Mouse (Mus musculus) Patski (cell line): ENCODE results near the gene Vmn2r109. TPM values are rescaled to one million over a fixed set of nuclear protein-coding genes. Genes with fewer than 3 reads are reported as not detected.
"Not testable (repeated sequence)": the region's sequence is repeated elsewhere in the genome, so short reads cannot be mapped to it uniquely, and the experiment has no call there.

ENCODE experiments used
- ATAC-seq: fragments of 100-300 bp; one replicate; pipeline ENCODE4 v1.8.0; 2021
- CTCF ChIA-PET: fragments of 350-600 bp; sonication (Branson Sonifier 250); formaldehyde crosslinking; loops from one replicate; lab custom pipeline; 2022; ENCODE audit warnings: inconsistent platforms; lab: Charles Lee
- POLR2A ChIA-PET: fragments of 350-600 bp; sonication (Branson Sonifier 250); formaldehyde crosslinking; loops from one replicate; lab custom pipeline; 2022; ENCODE audit warnings: antibody characterized with exemption, inconsistent platforms; lab: Charles Lee
- DNase-seq: peaks from one replicate; pipeline ENCODE4 v3.0.0-alpha.2; 2011; ENCODE audit warnings: low read depth, low spot score
- H3K27me3 ChIP-seq: fragments of 371-371 bp; one replicate; pipeline ENCODE4 v1.5.1; 2021
- CTCF ChIP-seq: fragments of 100-300 bp; IDR thresholded peaks from one replicate; pipeline ENCODE4 v1.5.1; 2021
- in situ Hi-C: fragments of 300-500 bp; cut with MboI; formaldehyde crosslinking; loops from 3 replicates; pipeline ENCODE4 v1.11.1; 2018; ENCODE audit warnings: low pct_unique_long_range_greater_than_20kb, mixed read lengths
- polyA plus RNA-seq: library from polyadenylated mRNA; unstranded; gene quantifications from one replicate; pipeline ENCODE4 v1.2.3, GENCODE M21; 2021

The Vmn2r109 gene
- not detected for polyA plus RNA-seq

- POLR2A ChIA-PET = no interaction called here
Observed at GRCm38 (mm10) chr17:20564656-20565055, at the start of gene Vmn2r109. Gene Vmn2r109, minus strand, starts transcription at chr17:20564756.

GRCm38 (mm10) chr17:20596323-20596722 lies 31.8 kb upstream of the Vmn2r109 start, which contains the start of gene Vmn2r110:
Gene Vmn2r110, minus strand, starts transcription at chr17:20596423.
- DNase-seq (no peak), ATAC-seq (no peak)
- POLR2A ChIA-PET = no interaction called here
- no peak for TF ChIP-seq CTCF
- in situ Hi-C loops = no loop called here
- CTCF ChIA-PET = no interaction called here
- no peaks in the 10 kb centered on the region for H3K27me3 ChIP-seq

More at GRCm38 (mm10) chr17:20564656-20565055, at the start of gene Vmn2r109:
- no peaks in the 10 kb centered on the region for H3K27me3 ChIP-seq
- TF ChIP-seq CTCF = no peak
- CTCF ChIA-PET = no interaction called here
- ATAC-seq = no peak
- in situ Hi-C loops = no loop called here
- no peak for DNase-seq

- POLR2A ChIA-PET, DNase-seq, CTCF ChIA-PET, H3K27me3 ChIP-seq, ATAC-seq, in situ Hi-C loops: not testable (repeated sequence)
Observed at GRCm38 (mm10) chr17:20508247-20508646, 56.3 kb downstream of the Vmn2r109 start.

GRCm38 (mm10) chr17:20497858-20498257 lies 66.7 kb downstream of the Vmn2r109 start, which contains the start of gene Vmn1r225:
Gene Vmn1r225, plus strand, starts transcription at chr17:20498158.
- no peak for ATAC-seq

More at GRCm38 (mm10) chr17:20497858-20498257, 66.7 kb downstream of the Vmn2r109 start, which contains the start of gene Vmn1r225:
- no peaks in the 10 kb centered on the region for H3K27me3 ChIP-seq
- CTCF ChIA-PET = no interaction called here
- no peak for DNase-seq
- POLR2A ChIA-PET = no interaction called here
- in situ Hi-C loops = no loop called here
- TF ChIP-seq CTCF = no peak

Other genes starting within 250 kb of the Vmn2r109 start
- gene Vmn2r107, start 219.5 kb downstream of the Vmn2r109 start, polyA plus RNA-seq = not detected
- gene Vmn1r224, start 150.6 kb downstream of the Vmn2r109 start, polyA plus RNA-seq = not detected
- not detected for gene Vmn2r108, start 83.4 kb downstream of the Vmn2r109 start, polyA plus RNA-seq
- gene Vmn1r225, start 66.6 kb downstream of the Vmn2r109 start, polyA plus RNA-seq = not detected
- not detected for gene Vmn2r110, start 31.7 kb upstream of the Vmn2r109 start, polyA plus RNA-seq
- not detected for gene Fpr-rs3, start 60.1 kb upstream of the Vmn2r109 start, polyA plus RNA-seq
- gene Vmn1r226, start 118.1 kb upstream of the Vmn2r109 start, polyA plus RNA-seq = not detected
- gene Vmn1r227, start 165.1 kb upstream of the Vmn2r109 start, polyA plus RNA-seq = not detected
- not detected for gene Vmn1r228, start 221.4 kb upstream of the Vmn2r109 start, polyA plus RNA-seq
- not detected for gene Vmn1r229, start 246.8 kb upstream of the Vmn2r109 start, polyA plus RNA-seq